Mouse (Mus musculus): ENCODE measurements at regions not wholly inside any gene's neighbourhood (a gene's known extent, or its start where the extent isn't known, plus 50 kb on each side); places are given as distances from the start of the nearest gene placed in this dataset.

DNA sequence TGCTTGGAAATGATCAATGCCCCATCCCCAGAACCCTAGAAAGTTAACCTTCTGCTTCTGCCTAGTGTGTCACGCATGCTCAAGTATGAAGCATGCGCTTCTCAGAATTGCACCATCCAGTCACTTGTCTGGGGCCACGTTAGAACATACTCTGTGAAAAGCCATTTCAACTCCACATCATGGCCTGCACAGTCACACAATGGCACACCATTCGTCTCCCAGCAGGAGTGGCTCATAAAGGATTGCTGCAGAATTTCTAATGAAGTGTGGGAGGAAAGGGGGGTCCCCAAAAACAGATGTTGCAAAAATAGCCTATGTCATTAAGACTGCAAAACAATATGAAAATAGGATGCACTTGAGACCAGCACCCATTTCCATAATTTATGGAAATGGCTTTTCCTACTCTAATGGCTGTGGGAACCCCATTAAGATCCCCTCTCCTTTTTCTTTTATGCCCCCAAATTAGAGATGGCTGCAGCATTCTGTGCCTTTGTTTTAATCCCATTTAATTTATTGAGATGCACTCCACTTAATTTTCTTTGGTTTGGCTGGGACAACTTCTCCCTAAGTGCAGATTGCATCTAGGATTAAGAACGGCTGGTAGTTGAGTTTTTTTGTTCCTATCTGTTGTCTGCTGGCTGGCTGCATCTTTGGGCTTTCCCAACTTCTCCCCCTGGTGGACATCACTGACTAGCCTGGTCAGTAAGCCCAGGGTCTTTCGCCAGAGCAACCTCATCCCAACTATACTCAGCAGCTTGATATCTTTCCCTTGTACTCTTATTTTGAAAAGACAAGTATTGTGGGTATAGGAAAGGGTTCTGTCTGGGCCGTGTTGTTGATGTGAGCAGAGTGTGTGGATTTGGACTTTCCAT lies 294.5 kb downstream of the Med10 start:
- TF ChIP-seq CTCF (IDR thresholded peaks at IDR 0.05; ENCODE audit: control insufficient read depth, insufficient read depth, insufficient replicate concordance, low read depth, low read length) = no peak
- TF ChIP-seq POLR2A (IDR thresholded peaks at IDR 0.05; ENCODE audit: control insufficient read depth, low read depth, low read length) = no peak
